Mouse (Mus musculus) right cerebral cortex, postnatal 14 days (tissue): ENCODE data around the gene Tbc1d8.
A peak's percentile ranks its signal among the peaks of the same experiment; 100 is the strongest.

Experiments used
- DNase-seq: peaks from one replicate; pipeline ENCODE4 v3.0.0; 2022

The Tbc1d8 gene

GRCm38 (mm10) chr1:39393217-39393867 is 85.2 kb downstream of the Tbc1d8 start:
- DNase-seq, result no peak

GRCm38 (mm10) chr1:39392189-39392588 is 86.4 kb downstream of the Tbc1d8 start:
- peak; percentile 76 for DNase-seq

GRCm38 (mm10) chr1:39391652-39392051 is 86.9 kb downstream of the Tbc1d8 start:
- no peak for DNase-seq

GRCm38 (mm10) chr1:39389338-39389737 is 89.2 kb downstream of the Tbc1d8 start:
- no peak for DNase-seq

GRCm38 (mm10) chr1:39388163-39388562 is 90.4 kb downstream of the Tbc1d8 start:
- DNase-seq, result no peak

GRCm38 (mm10) chr1:39387497-39387896 is 91.1 kb downstream of the Tbc1d8 start:
- no peak for DNase-seq

- no peak for DNase-seq
These were observed 92.1 kb downstream of the Tbc1d8 start for GRCm38 (mm10) chr1:39386456-39386855.

GRCm38 (mm10) chr1:39384914-39385313 is 93.6 kb downstream of the Tbc1d8 start:
- DNase-seq, result no peak

- no peak for DNase-seq
These were observed 97.5 kb downstream of the Tbc1d8 start for GRCm38 (mm10) chr1:39381017-39381416.

GRCm38 (mm10) chr1:39379021-39379420 is 99.5 kb downstream of the Tbc1d8 start:
- DNase-seq, result no peak

GRCm38 (mm10) chr1:39378540-39378939 is 100.0 kb downstream of the Tbc1d8 start:
- DNase-seq, result no peak

GRCm38 (mm10) chr1:39376726-39377240 is 101.8 kb downstream of the Tbc1d8 start:
- no peak for DNase-seq

GRCm38 (mm10) chr1:39376121-39376520 is 102.4 kb downstream of the Tbc1d8 start:
- no peak for DNase-seq

- DNase-seq, result no peak
These were observed 104.2 kb downstream of the Tbc1d8 start for GRCm38 (mm10) chr1:39374231-39374809.

GRCm38 (mm10) chr1:39373378-39373777 is 105.2 kb downstream of the Tbc1d8 start:
- DNase-seq, result no peak

GRCm38 (mm10) chr1:39372220-39372843 is 106.2 kb downstream of the Tbc1d8 start:
- no peak for DNase-seq

- DNase-seq, result no peak
These were observed 108.1 kb downstream of the Tbc1d8 start for GRCm38 (mm10) chr1:39370431-39370830.

- peak; percentile 36 for DNase-seq
These were observed 110.2 kb downstream of the Tbc1d8 start for GRCm38 (mm10) chr1:39368267-39368841.

- DNase-seq, result peak; percentile 97
These were observed 110.8 kb downstream of the Tbc1d8 start, which contains the start of gene Rpl31 for GRCm38 (mm10) chr1:39367601-39368266. Gene Rpl31 (plus strand): TSS chr1:39367842.

GRCm38 (mm10) chr1:39367045-39367444 is 111.5 kb downstream of the Tbc1d8 start:
- DNase-seq, result no peak

- DNase-seq, result no peak
These were observed 113.0 kb downstream of the Tbc1d8 start for GRCm38 (mm10) chr1:39365562-39365961.

GRCm38 (mm10) chr1:39362515-39362893 is 116.1 kb downstream of the Tbc1d8 start:
- DNase-seq, result no peak
